Mouse (Mus musculus) liver, adult 2 months (tissue): Measurements from ENCODE around the gene Prkar2b. TPM values are rescaled to one million over a fixed set of nuclear protein-coding genes. Genes with fewer than 3 reads are reported as not detected.

Source experiments
- DNase-seq: peaks from one replicate; pipeline ENCODE4 v3.0.0-alpha.2; 2011; ENCODE audit warnings: low read depth, low spot score; ENCODE audit errors: extremely low read depth
- H3K27ac ChIP-seq: fragments of 200-500 bp; replicated peaks from 2 replicates; pipeline ENCODE4 v1.5.1; 2012; ENCODE audit warnings: low read depth, mild to moderate bottlenecking, control low read depth, inconsistent platforms, low read length; ENCODE audit not compliant: insufficient read depth
- H3K27me3 ChIP-seq: fragments of 200-500 bp; 2 replicates; pipeline ENCODE4 v1.6.1; 2012; ENCODE audit warnings: mild to moderate bottlenecking, moderate library complexity, low read length, inconsistent platforms; ENCODE audit not compliant: control insufficient read depth, insufficient read depth
- H3K36me3 ChIP-seq: fragments of 200-500 bp; 2 replicates; pipeline ENCODE4 v1.6.1; 2012; ENCODE audit warnings: low read length, inconsistent platforms; ENCODE audit not compliant: control insufficient read depth, insufficient read depth
- H3K4me1 ChIP-seq: fragments of 200-500 bp; 2 replicates; pipeline ENCODE4 v1.6.1; 2011; ENCODE audit warnings: low read length; ENCODE audit not compliant: control insufficient read depth, insufficient read depth
- H3K4me3 ChIP-seq: fragments of 200-500 bp; 2 replicates; pipeline ENCODE4 v1.5.1; 2011; ENCODE audit warnings: low read depth, mild to moderate bottlenecking, control low read depth, low read length, moderate library complexity; ENCODE audit not compliant: insufficient read depth
- H3K79me2 ChIP-seq: fragments of 200-500 bp; 2 replicates; pipeline ENCODE4 v1.6.1; 2012; ENCODE audit warnings: inconsistent platforms, mild to moderate bottlenecking, low read length, moderate library complexity; ENCODE audit not compliant: control insufficient read depth, insufficient read depth
- H3K9ac ChIP-seq: fragments of 200-500 bp; 2 replicates; pipeline ENCODE4 v1.6.1; 2012; ENCODE audit warnings: low read depth, mild to moderate bottlenecking, control low read depth, inconsistent platforms, low read length
- CTCF ChIP-seq: fragments of 200-500 bp; IDR thresholded peaks from 2 replicates; pipeline ENCODE4 v1.5.1; 2011; ENCODE audit warnings: low read depth, low read length, control low read depth
- POLR2A ChIP-seq: fragments of 200-500 bp; IDR thresholded peaks from 2 replicates; pipeline ENCODE4 v1.6.1; 2011; ENCODE audit warnings: low read length, control low read depth; ENCODE audit not compliant: insufficient read depth; ENCODE audit errors: extremely low read depth
- WGBS: fragments of 180-500 bp; shearing (Covaris S2); methylation state at CpG from one replicate; pipeline ENCODE4 v1.1.7; 2018; 5-methylcytosine and 5-hydroxymethylcytosine counted together
- polyA plus RNA-seq: library from polyadenylated mRNA; depleted of rRNA; stranded (reverse); fragments of >200 nt; gene quantifications from 2 replicates; pipeline ENCODE4 v1.2.3, GENCODE M21; 2012
- total RNA-seq: library from RNA; depleted of rRNA; stranded (reverse); fragments of >200 nt; gene quantifications from 2 replicates; pipeline ENCODE4 v1.2.3, GENCODE M21; 2014

The Prkar2b gene
- total and polyA plus RNA-seq, 2 experiments = 0.06 to 0.55 TPM

DNA sequence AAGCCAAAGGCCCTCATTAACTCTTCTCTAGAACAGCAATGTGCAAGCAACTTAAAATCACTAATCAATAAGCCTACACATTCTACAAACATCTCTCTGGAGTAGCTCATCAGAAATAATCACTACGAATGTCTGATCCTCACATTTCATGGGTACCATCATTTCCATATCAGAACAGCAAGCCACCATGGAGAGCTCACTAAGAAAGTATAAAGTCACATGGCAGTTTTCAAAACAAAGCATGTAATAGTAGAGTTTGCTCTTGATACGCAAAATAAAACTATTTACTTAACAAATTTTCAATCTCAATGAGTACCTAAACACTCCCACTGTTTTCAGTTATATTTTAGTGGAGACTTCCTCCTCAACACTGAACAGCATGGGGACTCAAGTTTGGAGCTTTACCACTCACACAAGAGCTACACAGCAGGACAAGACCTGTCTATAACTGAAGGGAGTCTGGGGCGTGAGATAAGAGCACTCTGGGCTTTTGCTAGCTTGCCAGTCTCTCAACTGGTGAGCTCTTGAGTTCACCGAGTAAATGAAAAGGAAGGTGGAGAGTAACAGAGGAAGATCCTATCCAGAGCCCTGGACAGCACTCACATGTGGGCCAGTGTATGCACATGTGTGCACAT lies 118.0 kb downstream of the Prkar2b start:
- no peak for DNase-seq
- Histone ChIP-seq H3K4me3 (no peak overlapping the region), H3K4me1 (peaks cover 21% of the 10 kb centered on the region), H3K36me3 (peaks cover 45% of the 10 kb centered on the region), H3K79me2 (peaks cover 23% of the 10 kb centered on the region; the same call in 1 of the 2 replicates), H3K9ac (no peak overlapping the region), H3K27ac (no peak overlapping the region), H3K27me3 (no peaks in the 10 kb centered on the region)
- WGBS = 77% methylated on average over 4 of the region's 4 CpGs
- no peak for TF ChIP-seq CTCF
- no peak for TF ChIP-seq POLR2A

DNA sequence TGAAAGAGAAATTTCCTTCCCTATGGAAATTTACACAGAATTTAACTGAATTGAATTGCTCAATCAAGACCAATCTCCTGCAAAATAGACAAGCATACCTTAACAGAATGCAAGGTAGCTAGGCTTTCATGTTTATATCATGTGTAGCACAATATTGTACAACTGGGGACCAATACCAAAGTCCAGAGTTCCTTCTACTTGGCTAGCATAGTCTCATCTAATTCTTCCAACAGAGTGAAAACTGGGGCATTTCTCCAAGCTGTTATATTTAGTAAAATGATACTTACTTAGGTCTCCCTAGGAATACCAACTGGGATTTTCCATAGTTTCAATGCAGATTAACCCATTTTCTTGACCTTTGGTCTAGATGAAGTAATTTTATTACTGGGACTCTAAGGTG lies 122.1 kb downstream of the Prkar2b start:
- Histone ChIP-seq H3K27ac (peak overlapping the region; percentile 47), H3K4me3 (no peak overlapping the region), H3K36me3 (peaks cover 74% of the 10 kb centered on the region), H3K9ac (no peak overlapping the region), H3K79me2 (peaks cover 15% of the 10 kb centered on the region; the same call in 1 of the 2 replicates), H3K27me3 (no peaks in the 10 kb centered on the region), H3K4me1 (peaks cover 12% of the 10 kb centered on the region)
- DNase-seq = peak; percentile 88
- TF ChIP-seq POLR2A = no peak
- TF ChIP-seq CTCF = no peak

DNA sequence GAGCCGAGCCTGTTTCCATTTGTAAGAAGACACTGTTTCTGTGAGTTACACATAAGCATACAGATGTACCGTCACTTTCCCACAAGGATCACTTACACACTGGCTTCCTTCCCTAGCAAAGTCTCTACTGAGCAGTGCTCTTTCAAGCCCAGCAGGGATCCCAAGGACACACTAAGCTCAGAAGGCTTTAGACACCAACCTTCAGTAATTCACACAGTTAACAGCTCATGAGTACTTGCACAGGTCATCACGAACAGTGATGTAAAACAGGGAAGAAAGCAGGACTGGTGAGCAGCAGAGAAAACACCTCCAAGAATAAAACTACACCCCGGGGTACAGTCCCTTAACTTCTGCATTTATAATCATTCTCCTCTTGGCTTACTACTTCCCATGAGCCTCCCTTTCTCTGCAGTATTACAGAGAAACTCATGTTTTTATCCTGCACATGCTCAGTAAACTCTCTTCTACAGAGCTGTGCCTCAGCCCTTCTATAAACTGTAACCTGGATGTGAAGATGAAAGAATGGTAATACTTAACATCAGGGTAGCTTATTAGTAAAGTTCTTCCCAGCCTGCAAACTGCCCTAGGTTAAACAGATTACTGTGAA lies 122.6 kb downstream of the Prkar2b start:
- Histone ChIP-seq H3K27me3 (no peaks in the 10 kb centered on the region), H3K4me3 (no peak overlapping the region), H3K36me3 (peaks cover 73% of the 10 kb centered on the region), H3K4me1 (peaks cover 8% of the 10 kb centered on the region), H3K79me2 (peaks cover 11% of the 10 kb centered on the region; the same call in 1 of the 2 replicates), H3K9ac (no peak overlapping the region), H3K27ac (no peak overlapping the region)
- DNase-seq = no peak
- TF ChIP-seq CTCF (no peak), POLR2A (no peak)
- 92% methylated on average over 4 of the region's 4 CpGs for WGBS

DNA sequence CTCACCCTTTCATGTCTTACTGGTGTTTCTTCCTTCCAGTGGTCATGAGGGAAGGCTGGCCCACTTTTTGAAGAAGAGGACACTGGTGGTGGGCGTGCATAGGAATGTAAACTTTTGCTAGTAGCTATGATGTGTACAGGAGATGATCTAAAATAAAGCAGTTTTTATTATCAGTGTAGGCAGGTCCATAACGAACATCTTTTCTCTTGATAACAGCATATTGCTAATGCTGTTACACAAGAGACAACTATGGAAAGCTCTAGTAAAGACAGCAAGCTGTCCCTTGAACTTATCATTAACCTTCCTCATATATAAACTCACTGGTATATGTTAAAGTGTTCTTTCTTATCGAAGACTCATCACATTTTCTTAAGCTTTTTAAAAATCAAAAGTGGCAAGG lies 123.5 kb downstream of the Prkar2b start:
- peaks cover 72% of the 10 kb centered on the region for H3K36me3 ChIP-seq
- no peak for TF ChIP-seq CTCF
- TF ChIP-seq POLR2A = no peak
- no peaks in the 10 kb centered on the region for H3K27me3 ChIP-seq
- no peak overlapping the region for H3K4me3 ChIP-seq
- H3K4me1 ChIP-seq = peaks cover 8% of the 10 kb centered on the region
- H3K79me2 ChIP-seq = peaks cover 8% of the 10 kb centered on the region; the same call in 1 of the 2 replicates
- no peak for DNase-seq
- no peak overlapping the region for H3K27ac ChIP-seq
- 84% methylated on average over 3 of the region's 3 CpGs for WGBS
- H3K9ac ChIP-seq = no peak overlapping the region

DNA sequence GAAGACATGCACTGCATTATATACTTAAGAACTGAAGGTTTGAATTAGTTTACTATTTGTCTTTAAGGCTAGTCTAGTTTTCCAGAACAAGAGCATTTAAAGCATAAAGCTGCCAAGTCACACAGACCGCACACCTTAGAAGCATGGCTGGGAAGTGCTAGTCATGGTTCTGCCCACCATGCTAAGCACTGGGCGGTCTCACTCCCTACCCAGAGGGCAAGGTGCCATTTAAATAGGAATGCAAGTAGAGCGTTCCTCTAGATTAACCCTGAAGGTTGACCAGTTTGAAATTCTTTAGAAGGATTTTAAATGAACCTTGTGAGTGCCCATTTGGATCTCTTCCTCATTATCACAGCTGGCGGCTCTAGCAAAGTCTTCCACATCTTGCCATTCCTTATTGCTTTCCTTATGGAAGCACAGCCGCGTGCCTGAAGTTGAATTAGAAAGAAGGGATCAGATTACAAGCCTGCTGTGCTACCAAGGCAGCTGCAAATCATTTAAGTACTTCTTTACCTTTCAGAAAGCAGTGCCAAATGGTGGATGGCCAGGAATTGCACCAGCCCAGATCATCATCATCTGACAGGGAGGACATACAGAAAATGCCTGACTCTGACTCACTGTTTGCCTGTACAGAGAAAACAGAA lies 124.3 kb downstream of the Prkar2b start:
- WGBS = 84% methylated on average over 6 of the region's 6 CpGs
- no peak overlapping the region for H3K27ac ChIP-seq
- TF ChIP-seq POLR2A = no peak
- no peak for TF ChIP-seq CTCF

More for the DNA sequence above, 124.3 kb downstream of the Prkar2b start:
- H3K9ac ChIP-seq = no peak overlapping the region
- H3K4me3 ChIP-seq = no peak overlapping the region
- H3K79me2 ChIP-seq = peaks cover 8% of the 10 kb centered on the region; the same call in 1 of the 2 replicates
- H3K27me3 ChIP-seq = no peaks in the 10 kb centered on the region
- H3K4me1 ChIP-seq = peaks cover 8% of the 10 kb centered on the region
- H3K36me3 ChIP-seq = peaks cover 74% of the 10 kb centered on the region
- no peak for DNase-seq
